Mouse (Mus musculus) liver, adult (tissue): Measurements from ENCODE around the gene Vps4b.

Source experiments
- GATA4 ChIP-seq: IDR thresholded peaks from 2 replicates; pipeline ENCODE4 v1.6.1; 2014; ENCODE audit warnings: mild to moderate bottlenecking, low read length; ENCODE audit not compliant: insufficient replicate concordance

The Vps4b gene

DNA sequence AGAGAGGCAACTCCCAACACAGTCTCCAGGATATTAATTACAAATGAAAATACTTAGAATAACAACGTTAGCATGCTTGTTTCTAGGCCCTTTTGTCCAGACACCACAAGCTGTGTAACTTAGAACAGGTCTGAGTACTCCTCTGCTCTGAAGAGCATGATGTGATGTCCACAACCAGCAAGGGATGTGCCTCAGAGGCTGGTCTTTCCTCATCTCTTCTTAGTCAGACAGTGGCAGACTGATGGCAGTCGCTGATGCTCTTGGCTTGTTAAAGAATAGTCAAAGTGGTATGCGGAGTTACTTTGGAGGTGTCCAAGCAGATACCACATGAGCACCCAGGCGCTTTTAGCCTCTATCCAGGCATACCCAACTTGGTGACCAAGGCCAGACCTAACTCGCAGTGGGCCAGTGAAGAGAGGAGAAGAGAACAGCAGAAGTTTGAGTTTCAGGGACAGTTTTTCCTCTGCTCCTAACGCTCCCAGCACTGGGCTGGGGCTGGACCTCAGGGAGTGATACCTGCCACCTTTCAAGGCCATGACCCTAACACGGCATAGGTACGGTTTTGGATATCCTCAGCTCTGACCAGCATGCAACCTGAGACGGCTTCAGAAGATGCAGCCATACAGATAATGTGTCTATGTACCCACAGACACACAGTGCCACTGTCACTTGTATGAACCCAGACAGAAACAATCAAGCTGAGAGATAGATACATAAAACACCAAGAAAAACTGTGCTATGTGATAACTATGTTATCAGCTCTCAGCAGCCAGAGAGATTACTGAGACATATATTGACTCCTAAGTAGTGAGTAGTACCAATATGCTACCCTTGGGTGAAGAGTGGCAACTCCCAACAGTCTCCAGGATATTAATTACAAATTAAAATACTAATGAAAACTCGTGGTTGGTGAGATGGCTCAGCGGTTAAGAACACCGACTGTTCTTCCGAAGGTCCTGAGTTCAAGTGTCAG is 81.1 kb downstream of the Vps4b start:
- no peak for TF ChIP-seq GATA4

DNA sequence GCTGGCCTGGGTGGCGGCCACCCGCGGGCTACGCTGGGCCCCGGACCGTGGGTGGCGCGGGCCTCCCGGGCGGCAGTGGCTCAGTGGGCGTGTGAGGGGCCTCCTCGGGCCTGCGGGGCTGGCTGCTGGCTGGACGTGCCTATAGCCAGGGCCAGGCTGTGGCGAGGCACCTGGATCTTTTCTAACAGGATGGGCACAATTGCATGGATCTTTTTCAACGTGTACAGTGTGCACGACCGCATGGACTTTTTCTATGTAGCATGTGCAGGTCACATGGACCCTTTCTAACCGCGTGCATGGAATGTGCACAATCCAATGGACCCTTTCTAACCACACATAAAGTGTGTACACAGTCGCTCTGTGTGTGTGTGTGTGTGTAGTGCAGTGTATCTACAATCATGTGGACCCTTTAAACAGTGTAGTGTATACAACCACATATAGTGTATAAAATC is 82.0 kb downstream of the Vps4b start:
- TF ChIP-seq GATA4: no peak
